Mouse (Mus musculus): ENCODE data around the gene Dnah17. TPM values are rescaled to one million over a fixed set of nuclear protein-coding genes. Genes with fewer than 3 reads are reported as not detected.

Dnah17 gene
- total RNA-seq, 2 experiments from 2014 or later: 0.10 to 0.17 TPM

GRCm38 (mm10) chr11:118035068-118035467 is 95.4 kb downstream of the Dnah17 start:
- DNase-seq: no peak
- intact Hi-C loops (cut with DNase I): no loop called here

- intact Hi-C loops (cut with DNase I): no loop called here
Measured at GRCm38 (mm10) chr11:118034395-118034794, 96.0 kb downstream of the Dnah17 start.

GRCm38 (mm10) chr11:118031134-118031533 is 99.3 kb downstream of the Dnah17 start:
- intact Hi-C loops (cut with DNase I): no loop called here

More at GRCm38 (mm10) chr11:118034395-118034794, 96.0 kb downstream of the Dnah17 start:
- DNase-seq: no peak

GRCm38 (mm10) chr11:118029170-118029569 is 101.3 kb downstream of the Dnah17 start:
- intact Hi-C loops (cut with DNase I): no loop called here
- DNase-seq: no peak

More at GRCm38 (mm10) chr11:118031134-118031533, 99.3 kb downstream of the Dnah17 start:
- DNase-seq: no peak

DNA sequence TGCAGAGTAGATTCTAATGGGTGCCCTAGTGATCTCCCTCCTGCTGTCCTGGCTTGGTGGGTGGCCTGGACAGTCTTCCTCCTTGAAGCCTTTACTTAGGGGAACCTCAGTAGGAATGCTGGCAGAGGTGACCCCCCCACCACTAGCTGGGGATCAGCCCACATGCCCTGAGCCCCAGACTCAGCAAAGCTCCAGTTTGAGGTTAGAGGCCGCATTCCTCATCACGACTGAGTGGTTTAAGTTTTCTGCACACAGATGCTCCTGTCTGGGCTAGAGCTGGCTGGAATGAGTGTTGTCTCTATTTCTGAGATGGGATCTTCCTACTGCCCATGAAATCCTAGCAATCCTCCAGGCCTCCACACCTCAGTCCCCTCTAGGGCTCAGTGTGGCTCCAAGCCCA is 106.3 kb downstream of the Dnah17 start:
- intact Hi-C loops (cut with DNase I): no loop called here

DNA sequence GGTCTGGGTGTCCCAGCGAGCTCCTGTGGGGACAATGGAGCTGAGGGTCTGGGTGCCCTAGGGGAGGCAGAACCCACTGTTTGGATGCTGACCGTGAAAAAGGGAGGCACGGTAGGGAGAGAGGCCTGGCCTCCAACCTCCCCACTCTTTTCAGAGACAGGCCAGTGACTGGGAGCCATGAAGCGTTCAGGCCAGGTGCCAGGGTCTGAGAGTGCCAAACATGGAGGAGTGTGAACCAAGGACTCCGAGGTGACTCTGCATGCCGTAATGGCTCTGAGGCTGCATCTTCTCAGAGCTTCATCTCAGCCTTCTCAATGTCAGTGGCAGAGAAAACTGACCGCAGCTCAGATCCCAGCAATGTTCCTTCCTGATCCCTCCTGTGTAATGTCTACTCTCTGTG is 107.0 kb downstream of the Dnah17 start:
- intact Hi-C loops (cut with DNase I): no loop called here
- peak; percentile 18 to 44 for DNase-seq

More for the DNA sequence above, 106.3 kb downstream of the Dnah17 start:
- no peak for DNase-seq

DNA sequence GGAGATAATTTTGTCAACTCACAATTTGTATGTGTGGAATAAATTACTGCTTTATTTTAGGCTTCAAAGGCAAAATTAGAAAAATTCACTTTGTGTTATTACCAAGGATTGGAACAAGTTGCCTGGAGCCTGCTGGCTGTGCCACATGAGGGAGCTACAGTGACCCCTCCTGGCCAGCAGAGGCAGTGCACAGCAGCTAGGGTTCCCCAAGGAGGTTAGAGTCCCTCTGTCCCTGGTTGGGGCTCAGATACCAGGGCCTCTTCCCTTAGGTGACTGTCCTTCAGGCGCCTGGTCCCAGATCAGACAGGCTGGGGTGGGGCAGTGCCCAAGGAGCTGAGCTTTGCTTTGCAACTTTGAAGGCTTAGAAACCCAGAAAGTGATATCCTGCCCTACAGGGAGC is 108.6 kb downstream of the Dnah17 start:
- intact Hi-C loops (cut with DNase I): loop anchor here (1.0 to 2.0 kb wide), 3 partner anchors 52 to 151 kb away; partner anchors contain the start of gene Socs3
- DNase-seq: peak; percentile 81 to 86

DNA sequence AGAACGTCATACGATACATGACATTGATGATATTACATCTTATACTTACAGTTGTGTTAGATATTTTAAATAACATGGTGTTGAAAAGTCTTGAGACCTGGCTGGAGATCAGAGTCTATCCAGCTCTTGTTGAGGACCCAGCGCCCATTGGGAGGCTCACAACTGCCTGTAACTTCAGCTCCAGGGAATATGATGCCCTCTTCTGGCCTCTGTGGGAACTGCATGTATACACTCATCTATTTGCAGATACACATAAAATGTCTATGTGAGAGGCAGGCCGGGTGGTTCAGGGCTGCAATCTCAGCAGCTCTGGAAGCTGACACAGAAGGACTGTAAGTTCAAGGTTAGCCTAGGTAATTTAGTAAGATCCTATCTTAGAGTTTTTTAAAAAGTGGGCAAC is 112.1 kb downstream of the Dnah17 start:
- intact Hi-C loops (cut with DNase I): no loop called here
- DNase-seq: no peak

GRCm38 (mm10) chr11:118015381-118016145 is 114.9 kb downstream of the Dnah17 start:
- no peak for DNase-seq
- intact Hi-C loops (cut with DNase I): no loop called here

DNA sequence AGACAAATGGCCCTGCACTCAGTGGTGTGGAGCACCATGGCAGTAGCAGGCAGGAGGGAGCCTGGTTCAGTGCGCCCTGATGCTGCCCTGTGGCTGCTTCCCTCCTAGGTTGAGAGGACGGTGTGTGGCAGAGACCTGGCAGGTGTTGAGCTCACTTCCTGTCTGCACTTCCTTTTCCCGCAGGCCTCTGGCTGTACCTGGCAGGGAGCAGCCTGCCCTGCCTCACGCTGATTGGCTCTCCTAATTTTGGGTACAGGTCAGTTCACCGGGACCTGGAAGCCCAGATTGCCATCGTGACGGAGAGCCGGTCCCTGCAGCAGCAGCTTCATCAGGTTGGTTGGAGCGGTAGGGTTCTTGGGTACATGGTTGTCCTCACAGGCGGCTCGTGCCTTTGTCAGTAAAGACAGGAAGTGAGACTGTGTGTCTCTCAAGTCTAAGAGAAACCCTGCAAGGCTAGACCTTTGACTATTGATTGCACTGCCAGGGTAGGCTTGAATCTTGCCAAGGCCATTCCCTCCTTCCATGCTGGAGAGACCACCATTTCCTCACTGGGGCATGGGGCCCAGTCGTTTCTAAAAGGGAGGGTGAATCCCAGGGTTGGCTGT is 115.9 kb downstream of the Dnah17 start:
- intact Hi-C loops (cut with DNase I): no loop called here
- DNase-seq: no peak

DNA sequence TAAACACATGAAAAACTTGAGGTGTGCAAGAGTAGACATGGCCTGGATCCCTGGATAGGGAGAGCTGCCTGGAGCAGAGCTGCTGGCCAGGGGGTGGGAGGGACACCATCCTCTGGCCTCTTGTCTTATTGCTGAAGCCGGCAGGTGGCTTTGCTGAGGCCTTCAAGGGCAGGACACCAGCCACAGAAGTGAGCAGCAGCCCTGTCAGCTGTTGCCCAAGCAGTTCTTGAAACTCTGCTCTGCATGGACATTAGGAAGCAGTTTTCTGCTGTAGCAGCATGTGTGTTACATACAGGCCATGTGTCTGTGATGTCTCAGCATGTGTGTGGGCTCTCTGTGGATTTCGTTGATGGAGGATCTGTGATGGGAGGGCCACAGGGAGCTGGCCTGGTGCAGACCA is 117.1 kb downstream of the Dnah17 start:
- no peak for DNase-seq
- intact Hi-C loops (cut with DNase I): no loop called here

GRCm38 (mm10) chr11:118012595-118012994 is 117.8 kb downstream of the Dnah17 start:
- no peak for DNase-seq
- intact Hi-C loops (cut with DNase I): no loop called here

GRCm38 (mm10) chr11:118009865-118010571 is 120.4 kb downstream of the Dnah17 start:
- DNase-seq: no peak
- intact Hi-C loops (cut with DNase I): no loop called here

GRCm38 (mm10) chr11:118008843-118009242 is 121.6 kb downstream of the Dnah17 start:
- intact Hi-C loops (cut with DNase I): no loop called here
- DNase-seq: no peak

DNA sequence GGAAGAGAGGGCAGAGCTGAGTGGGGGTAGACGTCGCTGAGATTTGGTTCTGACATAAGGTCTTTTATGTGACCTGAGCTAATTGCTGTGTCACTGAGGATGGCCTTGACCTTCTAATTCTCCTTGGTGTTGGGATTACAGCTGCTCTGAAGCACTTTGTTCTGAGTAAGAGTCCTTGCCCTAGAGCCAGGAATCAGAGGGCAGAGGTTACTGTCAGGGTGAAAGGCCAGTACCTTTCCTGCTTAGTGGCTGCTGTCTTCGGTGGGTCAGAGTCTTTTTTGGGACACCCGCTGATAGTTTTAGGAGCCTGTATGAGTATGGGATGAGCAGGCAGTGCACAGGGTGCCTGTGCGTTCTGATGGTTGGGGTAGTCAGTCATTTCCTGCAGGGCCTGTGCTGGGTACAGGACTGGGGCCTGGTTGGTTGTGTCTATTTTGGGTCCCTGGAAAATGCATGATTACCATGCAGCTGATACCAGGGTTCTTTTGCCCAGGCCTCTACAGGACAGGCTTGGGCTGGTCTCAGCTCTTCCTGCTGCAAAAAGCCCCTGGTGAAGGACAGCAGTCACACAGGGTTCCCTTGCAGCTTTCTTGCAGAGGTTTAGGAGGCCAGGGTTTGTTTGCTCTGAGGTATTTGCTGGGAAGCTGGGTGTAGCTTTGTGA is 122.2 kb downstream of the Dnah17 start:
- DNase-seq: no peak

DNA sequence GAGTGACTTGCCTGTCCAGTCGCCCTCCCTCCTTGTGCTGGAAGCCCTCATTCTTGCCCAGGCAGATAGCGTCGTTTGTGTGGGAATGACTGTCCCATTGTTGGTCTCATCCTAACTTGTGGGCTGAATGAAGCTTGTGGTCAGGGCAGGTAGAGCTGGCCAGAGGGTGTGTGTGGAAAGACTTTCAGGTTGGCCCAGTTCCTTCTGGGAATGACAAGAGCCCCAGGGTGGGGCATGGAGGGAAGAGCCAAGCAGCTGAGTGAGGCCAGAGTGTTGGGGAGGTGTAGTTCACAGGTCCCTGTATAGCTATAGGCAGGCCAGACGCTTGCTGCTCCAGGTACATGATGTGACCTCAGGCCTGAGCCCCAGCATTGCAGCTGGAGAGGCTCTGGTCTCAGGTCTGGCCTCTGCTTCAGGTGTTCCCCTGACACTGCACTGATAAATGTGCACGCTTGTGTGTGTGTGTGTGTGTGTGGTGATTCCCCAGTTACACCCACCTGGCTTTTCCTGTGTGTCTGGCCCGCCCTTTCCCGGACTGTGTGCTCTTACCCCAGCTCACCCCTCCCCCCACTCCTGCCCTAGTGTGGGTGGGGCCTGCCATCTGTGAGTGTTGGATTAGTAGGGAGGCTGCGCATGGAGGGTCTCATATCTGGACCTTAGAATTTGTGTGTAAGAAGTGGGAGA is 122.8 kb downstream of the Dnah17 start:
- intact Hi-C loops (cut with DNase I): no loop called here
- DNase-seq: no peak

More for the DNA sequence above, 122.2 kb downstream of the Dnah17 start:
- intact Hi-C loops (cut with DNase I): no loop called here

GRCm38 (mm10) chr11:118004217-118004616 is 126.2 kb downstream of the Dnah17 start:
- no peak for DNase-seq
- intact Hi-C loops (cut with DNase I): no loop called here

- intact Hi-C loops (cut with DNase I): no loop called here
- DNase-seq: no peak
Measured at GRCm38 (mm10) chr11:118003718-118004117, 126.7 kb downstream of the Dnah17 start.

GRCm38 (mm10) chr11:118003176-118003575 is 127.3 kb downstream of the Dnah17 start:
- no peak for DNase-seq

DNA sequence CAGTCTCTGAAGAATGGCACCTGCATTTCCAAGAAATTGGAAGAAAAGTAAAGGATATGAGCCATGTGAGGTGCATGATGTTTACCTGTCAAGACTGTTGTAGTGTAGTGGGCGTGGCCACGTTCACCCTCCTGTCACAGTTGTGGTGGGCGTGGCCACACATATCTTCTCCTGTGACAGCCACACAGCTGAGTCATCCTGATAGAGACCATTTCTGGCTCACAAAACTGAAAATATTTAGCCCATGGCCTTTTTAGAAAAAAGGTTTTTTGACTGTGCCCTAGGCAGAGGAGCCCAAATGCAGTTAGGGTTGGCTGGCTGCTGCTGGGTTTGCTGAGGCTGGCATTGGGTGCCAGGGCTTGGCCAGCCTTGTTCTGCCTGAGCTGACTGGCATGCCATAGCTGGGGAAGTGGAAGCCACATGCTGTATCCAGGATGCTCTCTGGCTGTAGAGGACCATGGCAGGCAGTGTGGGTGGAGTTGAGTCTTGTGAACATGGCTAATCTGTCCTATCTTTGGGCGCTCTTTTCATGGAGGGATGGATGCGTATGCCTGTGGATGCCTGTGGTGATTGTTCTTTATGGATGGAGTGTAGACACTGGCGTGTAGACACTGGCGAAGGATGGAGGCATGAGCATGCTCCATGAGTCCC is 129.7 kb downstream of the Dnah17 start:
- no peak for DNase-seq
- intact Hi-C loops (cut with DNase I): no loop called here

More at GRCm38 (mm10) chr11:118003176-118003575, 127.3 kb downstream of the Dnah17 start:
- intact Hi-C loops (cut with DNase I): no loop called here

Measured in heart, postnatal 14 days (tissue).